ENCODE assay signal across 19 mouse cellular contexts in the genomic region with DNA sequence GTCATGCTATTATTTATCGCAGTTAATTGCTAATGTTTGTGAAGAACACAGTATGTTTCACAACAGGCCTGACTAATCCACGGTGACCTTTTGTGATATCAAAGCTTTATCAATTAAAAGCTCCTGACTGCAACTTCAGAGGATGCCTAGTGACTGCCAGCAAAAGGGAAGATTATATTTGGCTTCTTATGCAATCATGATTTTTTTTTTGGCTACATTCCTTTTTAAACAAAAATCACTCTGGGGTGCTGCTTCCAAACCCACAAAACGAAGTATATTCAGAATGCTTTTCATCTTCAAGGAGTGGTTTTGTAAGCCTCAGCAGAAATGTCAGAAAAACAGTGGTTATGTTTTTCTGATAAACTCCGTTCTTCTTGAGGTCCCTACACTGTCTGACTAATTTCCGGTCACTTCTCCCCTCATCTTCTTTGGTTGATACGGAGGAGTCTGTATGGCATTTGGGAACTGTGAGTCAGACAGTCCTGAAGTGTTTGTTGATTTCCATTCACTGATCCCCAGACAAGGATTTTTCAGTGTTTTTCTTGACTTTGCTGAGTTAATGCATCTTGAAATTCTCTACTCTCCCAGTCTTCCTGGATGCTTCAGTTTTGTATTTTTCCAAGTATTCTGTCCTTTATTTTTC. TPM values are rescaled to one million over a fixed set of nuclear protein-coding genes. Genes with fewer than 3 reads are reported as not detected.
A peak's percentile ranks its signal among the peaks of the same experiment; 100 is the strongest.
DNase-seq lines count a peak whose midpoint lies in the region; ATAC-seq and TF ChIP-seq lines count a peak whose summit lies in the region.
"Had no signal": no experiment of that assay in that cellular context is flagged by ENCODE, and none has a peak within 500 bp of the region (broad histone marks: within the 10 kb centered on the region; RNA-seq: fewer than 3 reads in every experiment).

No protein-coding gene starts in this region.

- no peak overlapping the region for H3ac ChIP-seq in myocyte (ENCODE audit: control insufficient read depth, insufficient read length)

- ATAC-seq in kidney, postnatal 0 days (replicated peaks; ENCODE audit: low FRiP score, low read depth), result no peak
- ATAC-seq in lung, embryonic 16.5 days (ENCODE audit: low read depth), result peak; percentile 57; the same call in 1 of the 2 replicates
- ATAC-seq: intestine, embryonic 16.5 days had no signal

- H3K79me2 ChIP-seq in myocyte (ENCODE audit: control insufficient read depth, insufficient read depth), result no peaks in the 10 kb centered on the region

- H3K4me3 ChIP-seq in kidney, postnatal 0 days (replicated peaks; ENCODE audit: low read depth, low read length), result no peak overlapping the region
- no peak overlapping the region for H3K4me3 ChIP-seq in lung, embryonic 16.5 days (ENCODE audit: low read length)
- H3K4me3 ChIP-seq in myocyte, result no peak overlapping the region
- H3K4me3 ChIP-seq: hindbrain, embryonic 15.5 days; midbrain, embryonic 12.5 days had no signal

- WGBS in kidney, postnatal 0 days, result 73% methylated on average over 6 of the region's 6 CpGs
- 40% methylated on average over 6 of the region's 6 CpGs for WGBS in lung, embryonic 16.5 days

- H3K27me3 ChIP-seq in kidney, postnatal 0 days (ENCODE audit: insufficient read depth, low read length), result no peaks in the 10 kb centered on the region
- no peaks in the 10 kb centered on the region for H3K27me3 ChIP-seq in lung, embryonic 16.5 days (ENCODE audit: control insufficient read depth, insufficient read depth, low read depth, low read length)
- H3K27me3 ChIP-seq in myocyte (ENCODE audit: control insufficient read depth, insufficient read depth, insufficient read length), result no peaks in the 10 kb centered on the region
- H3K27me3 ChIP-seq: CH12.LX; hindbrain, embryonic 15.5 days; midbrain, embryonic 12.5 days had no signal

- no peaks in the 10 kb centered on the region for H3K36me3 ChIP-seq in kidney, postnatal 0 days (ENCODE audit: insufficient read depth, low read length)
- no peaks in the 10 kb centered on the region for H3K36me3 ChIP-seq in lung, embryonic 16.5 days (ENCODE audit: control insufficient read depth, insufficient read depth, low read length)
- H3K36me3 ChIP-seq in myocyte (ENCODE audit: control insufficient read depth, insufficient read depth), result no peaks in the 10 kb centered on the region
- H3K36me3 ChIP-seq: hindbrain, embryonic 15.5 days; midbrain, embryonic 12.5 days had no signal

- H3K9me3 ChIP-seq in kidney, postnatal 0 days (replicated peaks; ENCODE audit: low read length), result no peaks in the 10 kb centered on the region
- H3K9me3 ChIP-seq in lung, embryonic 16.5 days (ENCODE audit: control insufficient read depth, low read length), result no peaks in the 10 kb centered on the region
- H3K9me3 ChIP-seq: hindbrain, embryonic 15.5 days; midbrain, embryonic 12.5 days had no signal

- H3K9ac ChIP-seq in kidney, postnatal 0 days (ENCODE audit: low read depth, low read length), result no peak overlapping the region
- H3K9ac ChIP-seq in lung, embryonic 16.5 days (ENCODE audit: low read length), result no peak overlapping the region
- H3K9ac ChIP-seq: forebrain, postnatal 0 days; hindbrain, embryonic 15.5 days; midbrain, embryonic 12.5 days had no signal

- H3K4me1 ChIP-seq in kidney, postnatal 0 days (replicated peaks; ENCODE audit: insufficient read depth, low read length), result no peaks in the 10 kb centered on the region
- H3K4me1 ChIP-seq in lung, embryonic 16.5 days (replicated peaks; ENCODE audit: control insufficient read depth, insufficient read depth, low read length), result 0 out of 2 replicates have a peak, but pooled peaks cover 3% of the 10 kb centered on the region
- H3K4me1 ChIP-seq: hindbrain, embryonic 15.5 days; midbrain, embryonic 12.5 days had no signal

- TF ChIP-seq POLR2A in myocyte (IDR thresholded peaks at IDR 0.05; ENCODE audit: insufficient read length, low read depth), result no peak

- H3K4me2 ChIP-seq in kidney, postnatal 0 days (ENCODE audit: low read length), result no peak overlapping the region
- no peak overlapping the region for H3K4me2 ChIP-seq in lung, embryonic 16.5 days (ENCODE audit: low read depth, low read length)
- H3K4me2 ChIP-seq in myocyte (ENCODE audit: low read depth), result peak overlapping the region; percentile 54
- H3K4me2 ChIP-seq: hindbrain, embryonic 15.5 days; liver, embryonic 11.5 days; midbrain, embryonic 12.5 days had no signal

- peak; percentile 8 for DNase-seq in kidney, postnatal 0 days (ENCODE audit: low spot score)
- DNase-seq in kidney, adult 8-10 months, result no peak
- DNase-seq in lung, postnatal 14 days, result no peak
- DNase-seq in NIH3T3 (ENCODE audit: low read depth), result peak; percentile 54
- DNase-seq in ovary, postnatal 36 days (ENCODE audit: low spot score), result no peak
- DNase-seq: cerebellum, adult 9-11 months; gastrocnemius, postnatal 10 days; heart, postnatal 10 days; kidney, postnatal 10 days; right cerebral cortex, postnatal 25 days; thymus, postnatal 14 days had no signal

- no peak overlapping the region for H3K27ac ChIP-seq in kidney, postnatal 0 days
- H3K27ac ChIP-seq in lung, embryonic 16.5 days (ENCODE audit: low read length), result peak overlapping the region; percentile 1; the same call in 1 of the 2 replicates
- H3K27ac ChIP-seq: hindbrain, embryonic 15.5 days; midbrain, embryonic 12.5 days had no signal

- no peak for TF ChIP-seq CTCF in kidney, postnatal 0 days (IDR thresholded peaks at IDR 0.05; ENCODE audit: low read depth)

TF ChIP-seq in myocyte, 11 proteins besides CTCF, POLR2A, EP300 and RAD21:
- TF ChIP-seq MAX (IDR thresholded peaks at IDR 0.05; ENCODE audit: low read depth) (no peak), CEBPB (IDR thresholded peaks at IDR 0.05; ENCODE audit: insufficient read depth, poor library complexity, severe bottlenecking) (peak; percentile 90)

RNA-seq across cellular contexts. Expression of gene Mterf1b, which starts 29.9 kb away (rescaled TPM):
- polyA plus RNA-seq in kidney, postnatal 0 days (2015; fragmentation: Nextera tagmentation; extraction: Ambion mirVana), result 1.9 and 2.8 TPM in 2 replicates
- 3.1 and 4.0 TPM in 2 replicates for polyA plus RNA-seq in lung, embryonic 16.5 days (2015; fragmentation: Nextera tagmentation; extraction: Ambion mirVana)
- polyA plus RNA-seq in myocyte (2012; fragmentation: generic; extraction: Trizol), result 0.91 TPM

Comparison
In these comparisons a context has a peak if more than half of its experiments do, and no peak if none do; other contexts are left out.
1. DNase-seq: peak in kidney, postnatal 0 days (single experiment) and NIH3T3 (single experiment); none in kidney, adult 8-10 months (0 of 2), lung, postnatal 14 days (single experiment) and ovary, postnatal 36 days (single experiment).